Mouse (Mus musculus) CH12.LX (cell line): ENCODE data around the gene Mrgpra2a. TPM values are rescaled to one million over a fixed set of nuclear protein-coding genes. Genes with fewer than 3 reads are reported as not detected.
"Not testable (repeated sequence)": the region's sequence is repeated elsewhere in the genome, so short reads cannot be mapped to it uniquely, and the experiment has no call there.

Experiments used
- DNase-seq: peaks from one replicate; pipeline ENCODE4 v3.0.0-alpha.2; 2013; ENCODE audit errors: extremely low read depth
- H3K27ac ChIP-seq: 2 replicates; pipeline ENCODE4 v1.5.1; 2012; ENCODE audit warnings: low read depth, mild to moderate bottlenecking, control low read depth, moderate library complexity; ENCODE audit not compliant: insufficient read depth
- H3K27me3 ChIP-seq: replicated peaks from 2 replicates; pipeline ENCODE3; 2012; ENCODE audit warnings: inconsistent platforms
- H3K36me3 ChIP-seq, 2 experiments: replicated peaks in 1 of 2; 2 replicates each; pipeline versions ENCODE3 to v1.6.1; 2012; ENCODE audit warnings: inconsistent platforms in 1 of 2, low read length in 1 of 2, mild to moderate bottlenecking in 1 of 2, mixed read lengths in 1 of 2, moderate library complexity in 1 of 2; ENCODE audit not compliant: control insufficient read depth in 1 of 2, insufficient read depth in 1 of 2
- H3K4me1 ChIP-seq, 2 experiments: 2 replicates each; pipeline ENCODE4 v1.6.1; 2012; ENCODE audit warnings: inconsistent platforms in 1 of 2, moderate library complexity in 1 of 2; ENCODE audit not compliant: insufficient read depth in 2 of 2, control insufficient read depth in 1 of 2
- H3K4me2 ChIP-seq: 2 replicates; pipeline ENCODE4 v1.6.1; 2012; ENCODE audit warnings: low read depth, mild to moderate bottlenecking, control low read depth; ENCODE audit not compliant: poor library complexity, insufficient read depth, severe bottlenecking
- H3K4me3 ChIP-seq, 3 experiments: fragments of 150-350 bp in 1 of 3; sonication (generic) in 1 of 3; replicated peaks in 1 of 3; 2 replicates each; pipeline versions ENCODE3 to v1.5.1; 2011 to 2012; ENCODE audit warnings: low read depth in 2 of 3, low read length in 2 of 3, mild to moderate bottlenecking in 2 of 3, moderate library complexity in 2 of 3, control low read depth in 1 of 3, improper control_type of control experiment in 1 of 3, inconsistent platforms in 1 of 3, mixed read lengths in 1 of 3; ENCODE audit not compliant: poor library complexity in 1 of 3
- H3K79me2 ChIP-seq: replicated peaks from 2 replicates; pipeline ENCODE4 v1.6.1; 2012; ENCODE audit warnings: mild to moderate bottlenecking, moderate library complexity; ENCODE audit not compliant: control insufficient read depth, poor library complexity, insufficient read depth, severe bottlenecking; ENCODE audit errors: extremely low read depth
- H3K9ac ChIP-seq: 2 replicates; pipeline ENCODE4 v1.6.1; 2012; ENCODE audit warnings: low read depth, mild to moderate bottlenecking, control low read depth, moderate library complexity; ENCODE audit not compliant: insufficient read depth
- H3K9me3 ChIP-seq: replicated peaks from 2 replicates; pipeline ENCODE3; 2012; ENCODE audit warnings: low read length, inconsistent platforms, mixed read lengths
- dilution Hi-C: fragments of 300-500 bp; cut with MboI; formaldehyde crosslinking; loops from 2 replicates; pipeline ENCODE4 v1.14.3; 2020; ENCODE audit warnings: low sequenced_read_pairs; ENCODE audit not compliant: extremely low pct_unique_long_range_greater_than_20kb, extremely low pct_ligation_motif_present
- in situ Hi-C: fragments of 300-500 bp; cut with MboI; formaldehyde crosslinking; loops from 3 replicates; pipeline ENCODE4 v1.14.3; 2019; ENCODE audit warnings: low sequenced_read_pairs, low pct_ligation_motif_present, low pct_unique_long_range_greater_than_20kb, mixed read lengths
- polyA plus RNA-seq: library from polyadenylated mRNA; unstranded; fragments of >175 nt; gene quantifications from 2 replicates; pipeline ENCODE4 v1.2.1, GENCODE M21; 2012; ENCODE audit warnings: low read depth; ENCODE audit not compliant: insufficient read length
- total RNA-seq, 2 experiments: library from RNA; depleted of rRNA; stranded (reverse); fragments of 300-350 nt in 1 of 2; fragments of >200 nt in 1 of 2; gene quantifications; 2 replicates each; pipeline ENCODE4 v1.2.3; 2012 to 2014

The Mrgpra2a gene
- total RNA-seq (2012; rRNA removed) (not detected in 2 replicates), total RNA-seq (2014; rRNA removed) (not detected in 2 replicates), polyA plus RNA-seq (not detected in 2 replicates)

- H3K27me3 ChIP-seq, DNase-seq, in situ Hi-C loops, H3K79me2 ChIP-seq, H3K36me3 ChIP-seq, H3K9ac ChIP-seq, H3K27ac ChIP-seq, H3K4me1 ChIP-seq, dilution Hi-C loops, H3K9me3 ChIP-seq, H3K4me3 ChIP-seq, H3K4me2 ChIP-seq: not testable (repeated sequence)
These were observed at the start of gene Mrgpra2a for GRCm38 (mm10) chr7:47452015-47452414. Gene Mrgpra2a, minus strand, starts transcription at chr7:47452139.

- H3K27ac ChIP-seq, H3K79me2 ChIP-seq, H3K27me3 ChIP-seq, H3K36me3 ChIP-seq, H3K4me3 ChIP-seq, H3K4me2 ChIP-seq, in situ Hi-C loops, dilution Hi-C loops, DNase-seq, H3K9ac ChIP-seq, H3K9me3 ChIP-seq, H3K4me1 ChIP-seq: not testable (repeated sequence)
These were observed 39.3 kb upstream of the Mrgpra2a start for GRCm38 (mm10) chr7:47491266-47491665.

- H3K27ac ChIP-seq, H3K9me3 ChIP-seq, in situ Hi-C loops, H3K9ac ChIP-seq, H3K4me3 ChIP-seq, H3K27me3 ChIP-seq, dilution Hi-C loops, H3K79me2 ChIP-seq, H3K36me3 ChIP-seq, H3K4me2 ChIP-seq, H3K4me1 ChIP-seq, DNase-seq: not testable (repeated sequence)
These were observed 37.5 kb upstream of the Mrgpra2a start for GRCm38 (mm10) chr7:47489438-47489837.

DNA sequence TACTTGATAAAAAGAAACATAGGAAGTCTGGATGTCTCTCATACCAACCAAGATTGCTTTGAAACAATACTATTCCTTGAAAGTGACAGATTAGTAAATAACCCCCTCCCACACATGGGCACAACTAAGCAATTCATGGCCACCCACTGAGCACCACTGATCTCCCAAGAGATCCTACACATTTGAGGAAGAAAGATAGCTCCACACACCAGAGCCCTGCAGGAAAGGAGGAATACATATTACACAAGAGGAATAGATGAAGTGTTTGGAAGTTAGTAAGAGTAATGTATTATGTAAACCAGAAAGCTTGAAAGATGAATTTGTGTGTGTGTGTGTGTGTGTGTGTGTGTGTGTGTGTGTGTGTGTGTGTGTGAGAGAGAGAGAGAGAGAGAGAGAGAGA is 31.2 kb upstream of the Mrgpra2a start:
- H3K27ac ChIP-seq, H3K4me2 ChIP-seq, H3K9me3 ChIP-seq, H3K9ac ChIP-seq, DNase-seq, H3K27me3 ChIP-seq, in situ Hi-C loops, H3K4me1 ChIP-seq, H3K36me3 ChIP-seq, H3K4me3 ChIP-seq, H3K79me2 ChIP-seq, dilution Hi-C loops: not testable (repeated sequence)

DNA sequence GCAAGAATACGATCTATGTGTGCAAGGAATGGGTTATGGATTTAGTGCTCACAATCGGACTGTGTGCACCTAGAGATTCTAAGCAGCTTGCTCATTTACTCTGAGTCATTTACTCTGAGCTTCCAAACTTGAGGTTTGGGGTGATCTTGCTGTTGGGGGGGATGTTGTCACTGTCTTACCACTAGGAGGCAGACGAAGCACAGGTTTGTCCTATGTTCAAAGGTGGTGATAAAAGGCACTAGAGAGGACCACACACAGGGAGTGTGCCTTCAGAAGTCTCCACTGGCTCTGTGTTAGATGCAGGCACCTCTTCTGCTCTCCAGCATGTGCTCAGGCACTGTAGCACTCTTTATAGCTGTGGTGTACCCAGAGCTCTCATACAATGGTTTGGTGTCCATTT is 22.0 kb upstream of the Mrgpra2a start:
- H3K9ac ChIP-seq, DNase-seq, H3K4me1 ChIP-seq, H3K36me3 ChIP-seq, H3K27me3 ChIP-seq, dilution Hi-C loops, in situ Hi-C loops, H3K27ac ChIP-seq, H3K79me2 ChIP-seq, H3K4me3 ChIP-seq, H3K4me2 ChIP-seq, H3K9me3 ChIP-seq: not testable (repeated sequence)

- dilution Hi-C loops, H3K4me1 ChIP-seq, H3K4me2 ChIP-seq, in situ Hi-C loops, H3K9ac ChIP-seq, H3K36me3 ChIP-seq, H3K27ac ChIP-seq, H3K27me3 ChIP-seq, H3K9me3 ChIP-seq, H3K4me3 ChIP-seq, H3K79me2 ChIP-seq, DNase-seq: not testable (repeated sequence)
These were observed 13.5 kb upstream of the Mrgpra2a start for GRCm38 (mm10) chr7:47465278-47465981.
